Mouse (Mus musculus): ENCODE data around the gene AI467606.

GRCm38 (mm10) chr7:127066317-127066716, 24.8 kb upstream of the AI467606 start:
- TF ChIP-seq GATA1 (IDR thresholded peaks at IDR 0.05; ENCODE audit: low read length) (no peak), TAL1 (IDR thresholded peaks at IDR 0.05; ENCODE audit: low read length) (no peak)

All from erythroblast, embryonic 14.5 days (primary cell).